In genomic region chr13:73425839-73426490, GRCm38 (mm10) we compare ENCODE assay signal across 8 mouse cellular contexts. TPM values are rescaled to one million over a fixed set of nuclear protein-coding genes. Genes with fewer than 3 reads are reported as not detected.
DNase-seq lines count a peak whose midpoint lies in the region; ATAC-seq and TF ChIP-seq lines count a peak whose summit lies in the region.

No protein-coding gene starts in this region.

- peak; percentile 98 for TF ChIP-seq CTCF in liver, embryonic 14.5 days (IDR thresholded peaks at IDR 0.05; ENCODE audit: low read depth)

- H3K4me3 ChIP-seq in embryonic facial prominence, embryonic 13.5 days: no peak overlapping the region
- H3K4me3 ChIP-seq in heart, embryonic 11.5 days (ENCODE audit: low read depth, low read length): no peak overlapping the region
- no peak overlapping the region for H3K4me3 ChIP-seq in liver, embryonic 14.5 days (ENCODE audit: insufficient read depth in 1 of 2, low read depth in 2 of 2, low read length in 2 of 2)
- H3K4me3 ChIP-seq in neural tube, embryonic 11.5 days (ENCODE audit: low read depth, low read length): no peak overlapping the region

- H3K27ac ChIP-seq in embryonic facial prominence, embryonic 13.5 days: no peak overlapping the region
- no peak overlapping the region for H3K27ac ChIP-seq in heart, embryonic 11.5 days (ENCODE audit: low read depth, low read length)
- H3K27ac ChIP-seq in liver, embryonic 14.5 days: peak overlapping the region; percentile 26; the same call in 1 of the 2 replicates
- H3K27ac ChIP-seq in neural tube, embryonic 11.5 days (ENCODE audit: low read depth, low read length): no peak overlapping the region

- H3K9me3 ChIP-seq in embryonic facial prominence, embryonic 13.5 days: no peaks in the 10 kb centered on the region
- no peaks in the 10 kb centered on the region for H3K9me3 ChIP-seq in heart, embryonic 11.5 days (replicated peaks; ENCODE audit: control insufficient read depth, low read length)
- no peaks in the 10 kb centered on the region for H3K9me3 ChIP-seq in liver, embryonic 14.5 days (ENCODE audit: control insufficient read depth, low read length)
- no peaks in the 10 kb centered on the region for H3K9me3 ChIP-seq in neural tube, embryonic 11.5 days (ENCODE audit: control insufficient read depth, low read length)

- 0 out of 2 replicates have a peak, but pooled peaks have one; percentile 26 for ATAC-seq in embryonic facial prominence, embryonic 13.5 days (ENCODE audit: insufficient number of reproducible peaks, insufficient read depth, low FRiP score, low TSS enrichment, low read depth)
- ATAC-seq in heart, embryonic 11.5 days (replicated peaks; ENCODE audit: insufficient number of reproducible peaks, low FRiP score, low TSS enrichment): no peak
- peak; percentile 58 for ATAC-seq in liver, embryonic 14.5 days (ENCODE audit: insufficient read depth)
- peak; percentile 27; the same call in 1 of the 2 replicates for ATAC-seq in neural tube, embryonic 11.5 days (ENCODE audit: insufficient read depth, low FRiP score, low TSS enrichment)

- H3K36me3 ChIP-seq in embryonic facial prominence, embryonic 13.5 days: no peaks in the 10 kb centered on the region
- H3K36me3 ChIP-seq in heart, embryonic 11.5 days (ENCODE audit: control insufficient read depth, insufficient read depth, low read length): no peaks in the 10 kb centered on the region
- no peaks in the 10 kb centered on the region for H3K36me3 ChIP-seq in liver, embryonic 14.5 days (replicated peaks; ENCODE audit: control insufficient read depth, insufficient read depth, low read depth)
- H3K36me3 ChIP-seq in neural tube, embryonic 11.5 days (ENCODE audit: control insufficient read depth, insufficient read depth, low read length): no peaks in the 10 kb centered on the region

- DNase-seq in CD8-positive naive resting alpha-beta T cell, adult 2 months (ENCODE audit: low read depth in 2 of 2, low spot score in 2 of 2): peak; percentile 44 to 63
- DNase-seq in adrenal gland, postnatal 25 days: peak; percentile 68
- DNase-seq in kidney, postnatal 36 days: peak; percentile 43 to 82
- DNase-seq in liver, embryonic 14.5 days (ENCODE audit: low read depth in 3 of 3, low spot score in 3 of 3): peak in 2 of 3 experiments; percentile 41 to 49
- DNase-seq in neural tube, embryonic 11.5 days (ENCODE audit: low spot score): peak; percentile 76
- DNase-seq in telencephalon, adult 2 months (ENCODE audit: low read depth, low spot score): peak; percentile 28

- H3K27me3 ChIP-seq in embryonic facial prominence, embryonic 13.5 days: 0 out of 2 replicates have a peak, but pooled peaks cover 11% of the 10 kb centered on the region
- peaks cover 2% of the 10 kb centered on the region; the same call in 1 of the 2 replicates for H3K27me3 ChIP-seq in heart, embryonic 11.5 days (ENCODE audit: control insufficient read depth, insufficient read depth, low read length)
- no peaks in the 10 kb centered on the region for H3K27me3 ChIP-seq in liver, embryonic 14.5 days (ENCODE audit: control insufficient read depth, insufficient read depth, low read length)
- no peaks in the 10 kb centered on the region for H3K27me3 ChIP-seq in neural tube, embryonic 11.5 days (ENCODE audit: control insufficient read depth, insufficient read depth, low read length)

- H3K4me2 ChIP-seq in embryonic facial prominence, embryonic 13.5 days: no peak overlapping the region
- H3K4me2 ChIP-seq in heart, embryonic 11.5 days: peak overlapping the region; percentile 29; the same call in 1 of the 2 replicates
- H3K4me2 ChIP-seq in liver, embryonic 14.5 days (ENCODE audit: low read depth): no peak overlapping the region
- no peak overlapping the region for H3K4me2 ChIP-seq in neural tube, embryonic 11.5 days (ENCODE audit: low read depth)

- TF ChIP-seq EP300 in liver, embryonic 14.5 days (IDR thresholded peaks at IDR 0.05; ENCODE audit: low read depth): no peak

- 9% methylated on average over 11 of the region's 11 CpGs for WGBS in embryonic facial prominence, embryonic 13.5 days
- 12% methylated on average over 11 of the region's 11 CpGs for WGBS in heart, embryonic 11.5 days (ENCODE audit: insufficient replicate concordance)
- WGBS in liver, embryonic 14.5 days (ENCODE audit: insufficient replicate concordance): 14% methylated on average over 11 of the region's 11 CpGs
- 11% methylated on average over 11 of the region's 11 CpGs for WGBS in neural tube, embryonic 11.5 days

- no peak overlapping the region for H3K9ac ChIP-seq in embryonic facial prominence, embryonic 13.5 days
- H3K9ac ChIP-seq in heart, embryonic 11.5 days (ENCODE audit: low read depth, low read length): no peak overlapping the region
- H3K9ac ChIP-seq in liver, embryonic 14.5 days (replicated peaks): peak overlapping the region; percentile 36
- no peak overlapping the region for H3K9ac ChIP-seq in neural tube, embryonic 11.5 days (ENCODE audit: low read length)

- no peaks in the 10 kb centered on the region for H3K4me1 ChIP-seq in embryonic facial prominence, embryonic 13.5 days
- no peaks in the 10 kb centered on the region for H3K4me1 ChIP-seq in heart, embryonic 11.5 days (ENCODE audit: control insufficient read depth, insufficient read depth, low read length)
- peaks cover 0 to 5% of the 10 kb centered on the region in 2 experiments; a peak in 2 of 4 replicates for H3K4me1 ChIP-seq in liver, embryonic 14.5 days (replicated peaks; ENCODE audit: control insufficient read depth in 2 of 2, insufficient read depth in 2 of 2, low read length in 1 of 2)
- H3K4me1 ChIP-seq in neural tube, embryonic 11.5 days (ENCODE audit: control insufficient read depth, insufficient read depth, low read length): no peaks in the 10 kb centered on the region

RNA-seq across cellular contexts. Expression of gene Lpcat1, which starts 41.0 kb away (rescaled TPM):
- 12.7 and 20.9 TPM in 2 replicates for total RNA-seq in adrenal gland, postnatal 25 days (2021)
- polyA plus RNA-seq in embryonic facial prominence, embryonic 13.5 days (2015; fragmentation: Nextera tagmentation; extraction: Ambion mirVana): 44.5 and 49.1 TPM in 2 replicates
- polyA plus RNA-seq in heart, embryonic 11.5 days (2014; fragmentation: Nextera tagmentation; extraction: Ambion mirVana): 26.0 and 26.6 TPM in 2 replicates
- 49.5 and 61.0 TPM in 2 replicates for polyA plus RNA-seq in liver, embryonic 14.5 days (2012; rRNA removed)
- polyA plus RNA-seq in liver, embryonic 14.5 days (2014; fragmentation: Nextera tagmentation; extraction: Ambion mirVana): 63.7 and 72.5 TPM in 2 replicates
- polyA plus RNA-seq in neural tube, embryonic 11.5 days (2014; fragmentation: Nextera tagmentation; extraction: Ambion mirVana): 46.0 and 49.8 TPM in 2 replicates
